In genomic region chr6:108536546-108537317, GRCm38 (mm10) we compare ENCODE assay signal across 9 mouse cellular contexts.
A peak's percentile ranks its signal among the peaks of the same experiment; 100 is the strongest.
DNase-seq lines count a peak whose midpoint lies in the region; ATAC-seq lines count a peak whose summit lies in the region.
"Had no signal": no experiment of that assay in that cellular context is flagged by ENCODE, and none has a peak within 500 bp of the region (broad histone marks: within the 10 kb centered on the region; RNA-seq: fewer than 3 reads in every experiment).

No protein-coding gene starts in this region.

- H3K9me3 ChIP-seq in heart, embryonic 12.5 days (replicated peaks): no peaks in the 10 kb centered on the region
- no peaks in the 10 kb centered on the region for H3K9me3 ChIP-seq in lung, embryonic 16.5 days (ENCODE audit: control insufficient read depth, low read length)
- H3K9me3 ChIP-seq: midbrain, embryonic 12.5 days had no signal

- peak; percentile 48 for DNase-seq in urinary bladder, postnatal 14 days (ENCODE audit: low spot score)
- DNase-seq in urinary bladder, postnatal 36 days (ENCODE audit: low spot score in 2 of 2): no peak
- DNase-seq in thymus, postnatal 0 days (ENCODE audit: low spot score): peak; percentile 80
- no peak for DNase-seq in ovary, postnatal 10 days (ENCODE audit: low spot score)
- DNase-seq in gastrocnemius, adult 18-20 months (ENCODE audit: low spot score): no peak
- no peak for DNase-seq in cerebellum, adult 8-10 months

- no peaks in the 10 kb centered on the region for H3K36me3 ChIP-seq in heart, embryonic 12.5 days
- H3K36me3 ChIP-seq in lung, embryonic 16.5 days (ENCODE audit: control insufficient read depth, insufficient read depth, low read length): no peaks in the 10 kb centered on the region
- H3K36me3 ChIP-seq: midbrain, embryonic 12.5 days had no signal

- WGBS in heart, embryonic 12.5 days: 41% methylated on average over 8 of the region's 8 CpGs
- 47% methylated on average over 8 of the region's 8 CpGs for WGBS in lung, embryonic 16.5 days

- peak overlapping the region; percentile 43; the same call in 1 of the 2 replicates for H3K9ac ChIP-seq in heart, embryonic 12.5 days
- no peak overlapping the region for H3K9ac ChIP-seq in lung, embryonic 16.5 days (ENCODE audit: low read length)
- H3K9ac ChIP-seq: midbrain, embryonic 12.5 days had no signal

- H3K4me1 ChIP-seq in heart, embryonic 12.5 days (replicated peaks): peaks cover 51% of the 10 kb centered on the region
- H3K4me1 ChIP-seq in lung, embryonic 16.5 days (replicated peaks; ENCODE audit: control insufficient read depth, insufficient read depth, low read length): peaks cover 29% of the 10 kb centered on the region
- H3K4me1 ChIP-seq: midbrain, embryonic 12.5 days had no signal

- H3K4me2 ChIP-seq in heart, embryonic 12.5 days: peak overlapping the region; percentile 37
- H3K4me2 ChIP-seq in lung, embryonic 16.5 days (ENCODE audit: low read depth, low read length): peak overlapping the region; percentile 15; the same call in 1 of the 2 replicates
- H3K4me2 ChIP-seq: midbrain, embryonic 12.5 days had no signal

- ATAC-seq in heart, embryonic 12.5 days (ENCODE audit: insufficient number of reproducible peaks, low FRiP score): peak; percentile 65; the same call in 1 of the 2 replicates
- peak; percentile 94 for ATAC-seq in lung, embryonic 16.5 days (ENCODE audit: low read depth)

- H3K27me3 ChIP-seq in heart, embryonic 12.5 days (replicated peaks): no peaks in the 10 kb centered on the region
- H3K27me3 ChIP-seq in lung, embryonic 16.5 days (ENCODE audit: control insufficient read depth, insufficient read depth, low read depth, low read length): no peaks in the 10 kb centered on the region
- H3K27me3 ChIP-seq: midbrain, embryonic 12.5 days had no signal

- H3K27ac ChIP-seq in heart, embryonic 12.5 days (ENCODE audit: poor library complexity, severe bottlenecking): peak overlapping the region; percentile 76
- peak overlapping the region; percentile 79 for H3K27ac ChIP-seq in lung, embryonic 16.5 days (ENCODE audit: low read length)
- H3K27ac ChIP-seq: midbrain, embryonic 12.5 days had no signal

- H3K4me3 ChIP-seq in heart, embryonic 12.5 days: no peak overlapping the region
- H3K4me3 ChIP-seq in lung, embryonic 16.5 days (ENCODE audit: low read length): no peak overlapping the region
- H3K4me3 ChIP-seq: midbrain, embryonic 12.5 days had no signal

Comparison
In these comparisons a context has a peak if more than half of its experiments do, and no peak if none do; other contexts are left out.
1. DNase-seq: peak in urinary bladder, postnatal 14 days (single experiment) and thymus, postnatal 0 days (single experiment); none in urinary bladder, postnatal 36 days (0 of 2), ovary, postnatal 10 days (single experiment), gastrocnemius, adult 18-20 months (single experiment) and cerebellum, adult 8-10 months (single experiment).